Mouse (Mus musculus) megakaryocyte, embryonic 14.5 days (primary cell): Measurements from ENCODE around the gene Auts2. TPM values are rescaled to one million over a fixed set of nuclear protein-coding genes. Genes with fewer than 3 reads are reported as not detected.

Experiments used
- H3K27me3 ChIP-seq: replicated peaks from 2 replicates; pipeline ENCODE3; 2012; ENCODE audit warnings: inconsistent platforms
- H3K36me3 ChIP-seq: replicated peaks from 2 replicates; pipeline ENCODE3; 2012; ENCODE audit warnings: low read length, inconsistent platforms, mixed read lengths
- H3K4me1 ChIP-seq: 2 replicates; pipeline ENCODE4 v1.6.1; 2012; ENCODE audit warnings: inconsistent platforms
- H3K4me3 ChIP-seq: replicated peaks from 2 replicates; pipeline ENCODE3; 2012; ENCODE audit warnings: moderate library complexity, mild to moderate bottlenecking, inconsistent platforms
- H3K9me3 ChIP-seq: 2 replicates; pipeline ENCODE4 v1.6.1; 2012; ENCODE audit warnings: inconsistent platforms
- FLI1 ChIP-seq: IDR thresholded peaks from 2 replicates; pipeline ENCODE4 v1.6.1; 2012; ENCODE audit warnings: low read length, inconsistent platforms, mixed read lengths
- GATA1 ChIP-seq: IDR thresholded peaks from 3 replicates; pipeline ENCODE4 v1.6.1; 2012; ENCODE audit warnings: mixed read lengths, low read length, inconsistent platforms, borderline replicate concordance
- polyA plus RNA-seq: library from polyadenylated mRNA; stranded (reverse); fragments of >175 nt; gene quantifications from 2 replicates; pipeline ENCODE4 v1.2.3, GENCODE M21; 2012; ENCODE audit warnings: low replicate concordance; ENCODE audit not compliant: insufficient read depth

Gene Auts2
- polyA plus RNA-seq, 1 experiment = 4.0 TPM

GRCm38 (mm10) chr5:132394800-132395575, 148.2 kb downstream of the Auts2 start:
- peaks cover 5% of the 10 kb centered on the region; the same call in 1 of the 2 replicates for H3K9me3 ChIP-seq
- H3K27me3 ChIP-seq = peaks cover 4% of the 10 kb centered on the region
- peaks cover 15% of the 10 kb centered on the region; the same call in 1 of the 2 replicates for H3K4me1 ChIP-seq
- TF ChIP-seq FLI1 (no peak), GATA1 (no peak)
- no peaks in the 10 kb centered on the region for H3K36me3 ChIP-seq
- no peak overlapping the region for H3K4me3 ChIP-seq

DNA sequence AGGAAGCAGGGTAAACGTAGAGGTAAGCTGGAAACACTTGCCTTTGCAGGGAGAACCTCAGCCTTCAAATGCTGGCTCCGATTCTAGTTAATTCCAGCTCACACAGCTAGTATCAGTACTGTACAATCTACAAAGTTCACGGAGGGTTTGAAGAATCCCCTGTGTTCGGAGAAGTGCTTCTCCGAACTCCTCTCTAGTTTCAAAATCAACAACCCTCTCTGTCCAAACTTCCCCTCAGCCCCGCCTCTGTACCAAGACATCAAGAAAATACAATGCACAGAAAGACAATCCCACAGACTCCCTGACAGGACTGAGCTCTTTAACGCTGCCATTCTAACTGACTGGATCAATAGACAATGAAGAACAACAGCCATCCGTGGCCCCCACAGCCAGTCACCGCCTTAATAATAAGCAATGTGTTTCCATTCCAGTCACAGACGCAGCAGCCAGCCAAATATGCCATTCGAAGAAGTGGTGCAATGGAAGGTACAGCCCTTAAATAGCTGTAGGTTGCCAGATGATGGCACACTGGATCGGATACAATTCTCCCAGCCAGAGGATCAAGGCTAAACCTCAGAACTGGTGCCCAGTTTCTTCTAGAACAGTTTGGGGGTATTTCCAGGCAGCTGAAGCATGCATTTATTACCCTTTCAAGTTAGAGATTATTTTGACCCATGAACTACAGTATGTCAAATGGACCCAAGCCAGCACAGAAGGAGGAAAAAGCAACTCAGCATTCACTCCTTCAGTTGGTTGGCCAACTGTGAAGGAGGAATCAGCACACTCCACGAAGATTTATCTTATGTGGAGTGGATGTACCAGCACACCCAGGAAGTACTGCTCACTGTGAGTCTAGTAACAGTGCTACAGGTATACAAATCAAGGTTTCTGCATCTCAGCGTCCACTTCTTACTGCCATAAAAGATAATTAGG, 151.0 kb downstream of the Auts2 start:
- Histone ChIP-seq H3K4me1 (peaks cover 15% of the 10 kb centered on the region; the same call in 1 of the 2 replicates), H3K36me3 (no peaks in the 10 kb centered on the region), H3K27me3 (no peaks in the 10 kb centered on the region), H3K4me3 (no peak overlapping the region), H3K9me3 (no peaks in the 10 kb centered on the region)
- TF ChIP-seq FLI1 (no peak), GATA1 (no peak)

DNA sequence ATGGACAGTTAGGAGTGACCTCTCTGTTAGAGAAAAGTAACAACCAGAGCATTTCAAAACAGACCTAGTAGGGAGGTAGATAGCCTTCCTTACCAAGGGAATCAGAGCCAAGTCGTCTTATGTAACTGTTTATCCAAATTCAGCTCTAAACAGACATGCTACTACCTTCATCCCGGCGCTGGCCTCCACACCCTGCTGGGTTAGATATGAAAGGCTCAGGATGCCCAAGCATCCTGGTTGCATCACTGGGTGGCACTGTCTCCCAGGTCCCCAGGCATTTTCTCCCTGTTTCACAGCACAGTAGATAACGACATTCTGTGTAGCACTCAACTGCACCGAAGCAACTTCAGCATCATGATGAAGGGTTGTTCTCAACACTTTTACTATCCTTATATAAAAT, 154.4 kb downstream of the Auts2 start:
- TF ChIP-seq GATA1 = no peak
- no peak for TF ChIP-seq FLI1
- H3K9me3 ChIP-seq = no peaks in the 10 kb centered on the region
- no peaks in the 10 kb centered on the region for H3K4me1 ChIP-seq

DNA sequence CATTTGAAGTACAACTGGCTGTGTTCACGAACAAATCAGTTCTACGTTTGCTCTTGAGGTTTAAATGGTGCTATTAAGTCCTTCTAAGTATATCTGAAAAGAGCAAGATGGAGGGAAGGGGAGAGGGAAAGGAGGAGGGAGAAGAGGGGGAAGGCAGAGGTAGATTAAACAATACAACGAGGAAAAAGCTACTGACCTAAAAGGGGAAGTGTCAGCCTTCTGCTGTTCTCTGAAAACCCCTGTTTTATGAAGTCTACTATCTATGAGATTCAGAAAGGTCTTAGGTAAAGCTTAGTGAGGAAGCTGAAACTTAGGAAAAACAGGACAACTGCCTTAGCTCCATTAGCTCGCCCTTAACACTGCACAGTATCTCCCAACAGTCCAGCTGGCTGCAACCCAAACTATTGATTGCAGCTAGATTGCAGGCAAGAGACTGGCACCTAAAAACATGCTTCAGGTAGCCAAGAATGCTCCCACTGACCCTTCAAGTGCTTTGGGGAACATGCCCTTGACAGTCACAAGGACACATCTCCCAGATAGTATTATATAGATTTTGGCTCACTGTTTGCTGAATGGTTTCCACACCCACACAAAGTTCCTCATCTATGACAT, 157.8 kb downstream of the Auts2 start:
- no peaks in the 10 kb centered on the region for H3K4me1 ChIP-seq
- H3K36me3 ChIP-seq = no peaks in the 10 kb centered on the region
- TF ChIP-seq FLI1 (no peak), GATA1 (no peak)
- H3K4me3 ChIP-seq = no peak overlapping the region
- H3K27me3 ChIP-seq = no peaks in the 10 kb centered on the region
- H3K9me3 ChIP-seq = no peaks in the 10 kb centered on the region

More for the DNA sequence above, 154.4 kb downstream of the Auts2 start:
- Histone ChIP-seq H3K27me3 (no peaks in the 10 kb centered on the region), H3K36me3 (no peaks in the 10 kb centered on the region), H3K4me3 (no peak overlapping the region)

GRCm38 (mm10) chr5:132380261-132380660, 162.9 kb downstream of the Auts2 start:
- TF ChIP-seq GATA1 (no peak), FLI1 (no peak)
- no peaks in the 10 kb centered on the region for H3K36me3 ChIP-seq
- H3K4me3 ChIP-seq = no peak overlapping the region
- no peaks in the 10 kb centered on the region for H3K4me1 ChIP-seq
- H3K27me3 ChIP-seq = no peaks in the 10 kb centered on the region
- no peaks in the 10 kb centered on the region for H3K9me3 ChIP-seq

- Histone ChIP-seq H3K4me3 (no peak overlapping the region), H3K4me1 (no peaks in the 10 kb centered on the region), H3K9me3 (no peaks in the 10 kb centered on the region), H3K27me3 (no peaks in the 10 kb centered on the region), H3K36me3 (no peaks in the 10 kb centered on the region)
- TF ChIP-seq FLI1 (no peak), GATA1 (no peak)
Observed at GRCm38 (mm10) chr5:132378977-132379376, 164.2 kb downstream of the Auts2 start.

GRCm38 (mm10) chr5:132375130-132375529, 168.0 kb downstream of the Auts2 start:
- no peaks in the 10 kb centered on the region for H3K36me3 ChIP-seq

DNA sequence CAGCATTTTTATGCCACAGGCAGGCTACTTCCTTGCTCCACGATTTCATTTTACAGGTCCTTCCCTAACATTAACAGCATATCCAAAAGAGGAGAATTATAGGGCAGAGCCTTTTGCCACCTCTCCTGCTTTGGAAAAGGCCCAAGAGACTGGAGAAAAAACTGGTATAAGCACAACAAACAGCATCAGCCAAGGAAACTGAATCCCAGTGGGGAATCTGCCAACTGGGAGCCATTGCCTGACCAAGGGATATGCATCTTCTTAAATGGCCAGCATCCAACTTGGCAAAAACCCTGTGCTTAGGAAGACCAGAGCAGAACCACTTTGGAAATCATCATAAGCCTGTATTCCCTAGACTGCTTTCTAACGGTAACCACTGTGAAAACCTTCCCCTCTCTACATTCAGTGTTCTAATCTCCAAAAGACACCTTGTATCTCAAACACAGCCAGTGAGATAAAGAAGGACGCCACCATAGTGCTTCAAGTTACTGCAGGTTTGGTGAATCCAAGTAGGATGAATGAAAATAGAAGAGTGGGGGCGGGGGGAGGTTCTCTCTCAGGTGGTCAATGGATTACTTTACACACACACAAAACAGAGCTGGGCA, 169.6 kb downstream of the Auts2 start:
- H3K9me3 ChIP-seq = no peaks in the 10 kb centered on the region
- H3K36me3 ChIP-seq = no peaks in the 10 kb centered on the region
- no peak overlapping the region for H3K4me3 ChIP-seq
- no peaks in the 10 kb centered on the region for H3K27me3 ChIP-seq
- no peaks in the 10 kb centered on the region for H3K4me1 ChIP-seq
- TF ChIP-seq FLI1 (no peak), GATA1 (no peak)

More at GRCm38 (mm10) chr5:132375130-132375529, 168.0 kb downstream of the Auts2 start:
- Histone ChIP-seq H3K27me3 (no peaks in the 10 kb centered on the region), H3K4me3 (no peak overlapping the region), H3K4me1 (no peaks in the 10 kb centered on the region), H3K9me3 (no peaks in the 10 kb centered on the region)
- no peak for TF ChIP-seq FLI1
- no peak for TF ChIP-seq GATA1

GRCm38 (mm10) chr5:132372605-132373004, 170.5 kb downstream of the Auts2 start:
- TF ChIP-seq GATA1 (no peak), FLI1 (no peak)
- no peaks in the 10 kb centered on the region for H3K36me3 ChIP-seq
- H3K4me1 ChIP-seq = no peaks in the 10 kb centered on the region

More at GRCm38 (mm10) chr5:132372605-132373004, 170.5 kb downstream of the Auts2 start:
- Histone ChIP-seq H3K27me3 (no peaks in the 10 kb centered on the region), H3K4me3 (no peak overlapping the region), H3K9me3 (no peaks in the 10 kb centered on the region)
